Mouse (Mus musculus): ENCODE results near the gene Nrm. TPM values are rescaled to one million over a fixed set of nuclear protein-coding genes. Genes with fewer than 3 reads are reported as not detected.

The Nrm gene
- total RNA-seq, 2 experiments from 2014 or later: 2.1 to 4.1 TPM

- Histone ChIP-seq H3K27ac (peak overlapping the region; percentile 63), H3K4me3 (peak overlapping the region; percentile 87)
- no peak for TF ChIP-seq CTCF (IDR thresholded peaks at IDR 0.05)
- no peak for DNase-seq (ENCODE audit: extremely low spot score in 1 of 2, low spot score in 2 of 2)
- intact Hi-C loops (cut with DNase I): no loop called here
Measured at GRCm38 (mm10) chr17:35822564-35822963, 38.6 kb upstream of the Nrm start.

- intact Hi-C loops (cut with DNase I): no loop called here
- Histone ChIP-seq H3K4me3 (peak within 1 kb of the TSS; percentile 87), H3K27ac (peak within 1 kb of the TSS; percentile 92)
- TF ChIP-seq CTCF (IDR thresholded peaks at IDR 0.05): no peak
- DNase-seq (ENCODE audit: extremely low spot score in 1 of 2, low spot score in 2 of 2): peak; percentile 72 to 75
Measured at GRCm38 (mm10) chr17:35822964-35823937, 37.9 kb upstream of the Nrm start, which contains the start of gene Flot1. Gene Flot1, plus strand, starts transcription at chr17:35823230.

- no peak for DNase-seq (ENCODE audit: extremely low spot score in 1 of 2, low spot score in 2 of 2)
- no peak overlapping the region for H3K4me3 ChIP-seq
- H3K27ac ChIP-seq: no peak overlapping the region
- intact Hi-C loops (cut with DNase I): no loop called here
- TF ChIP-seq CTCF (IDR thresholded peaks at IDR 0.05): peak; percentile 14
Measured at GRCm38 (mm10) chr17:35824402-35824801, 36.7 kb upstream of the Nrm start.

GRCm38 (mm10) chr17:35825109-35825850, 35.8 kb upstream of the Nrm start:
- intact Hi-C loops (cut with DNase I): no loop called here
- Histone ChIP-seq H3K27ac (no peak overlapping the region), H3K4me3 (no peak overlapping the region)
- no peak for TF ChIP-seq CTCF (IDR thresholded peaks at IDR 0.05)
- no peak for DNase-seq (ENCODE audit: extremely low spot score in 1 of 2, low spot score in 2 of 2)

DNA sequence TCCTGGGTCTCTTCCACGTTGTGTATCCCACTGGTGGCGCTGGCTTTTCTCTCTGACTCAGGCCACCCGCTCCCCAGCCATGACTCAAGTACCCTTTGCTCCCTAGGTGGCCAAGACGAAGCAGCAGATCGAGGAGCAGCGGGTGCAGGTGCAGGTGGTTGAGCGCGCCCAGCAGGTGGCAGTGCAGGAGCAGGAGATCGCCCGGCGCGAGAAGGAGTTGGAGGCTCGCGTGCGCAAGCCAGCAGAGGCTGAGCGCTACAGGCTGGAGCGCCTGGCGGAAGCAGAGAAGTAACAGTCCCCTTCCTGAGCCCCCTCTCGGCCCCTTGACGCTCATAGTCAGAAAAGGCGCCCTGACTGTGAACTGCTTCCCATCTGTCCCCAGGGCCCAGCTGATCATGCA, 31.4 kb upstream of the Nrm start:
- peak; percentile 83 to 84 for DNase-seq (ENCODE audit: extremely low spot score in 1 of 2, low spot score in 2 of 2)

DNA sequence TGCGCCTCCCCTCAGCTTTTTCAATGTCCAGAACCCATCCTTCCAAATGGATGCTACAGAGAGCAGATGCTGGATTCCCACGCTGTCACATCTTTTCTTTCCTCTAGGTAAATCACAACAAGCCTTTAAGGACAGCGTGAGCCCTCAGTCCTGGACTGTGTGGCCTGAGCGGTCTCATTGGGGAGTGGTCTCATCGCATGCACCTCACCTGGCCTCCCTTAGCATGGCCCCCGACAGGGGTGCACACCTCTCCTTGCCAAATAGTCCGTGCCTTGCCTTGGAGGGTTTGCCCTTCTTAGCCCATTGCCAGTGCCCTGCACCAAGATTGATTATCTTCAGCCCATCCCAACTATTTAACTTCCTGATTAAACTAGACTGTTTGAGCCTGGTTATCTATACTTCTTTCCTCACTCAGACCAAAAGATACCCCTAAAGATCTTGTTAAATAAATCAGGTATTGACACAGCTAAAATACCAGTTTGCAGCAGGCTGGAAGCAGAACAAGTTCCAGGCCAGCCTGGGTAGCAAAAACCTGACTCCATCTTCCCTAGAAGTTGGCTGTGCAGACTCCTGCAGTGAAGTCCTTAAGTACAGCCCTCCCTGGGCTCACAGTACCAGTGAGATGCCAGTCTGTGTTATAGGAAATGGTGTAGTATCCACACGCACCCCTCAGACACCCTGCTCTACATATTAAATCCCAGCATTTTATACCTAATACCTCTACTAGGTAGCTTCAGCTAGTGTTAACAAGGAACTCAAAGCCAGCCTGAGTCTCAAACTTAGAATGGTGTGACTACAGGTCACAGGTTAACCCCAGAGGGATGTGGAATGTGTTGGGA, 28.5 kb upstream of the Nrm start:
- no peak overlapping the region for H3K4me3 ChIP-seq
- DNase-seq (ENCODE audit: extremely low spot score in 1 of 2, low spot score in 2 of 2): no peak
- H3K27ac ChIP-seq: no peak overlapping the region
- no peak for TF ChIP-seq CTCF (IDR thresholded peaks at IDR 0.05)
- intact Hi-C loops (cut with DNase I): no loop called here

More for the DNA sequence above, 31.4 kb upstream of the Nrm start:
- no peak overlapping the region for H3K27ac ChIP-seq
- TF ChIP-seq CTCF (IDR thresholded peaks at IDR 0.05): peak; percentile 88
- no peak overlapping the region for H3K4me3 ChIP-seq
- intact Hi-C loops (cut with DNase I): loop anchor here (1.0 kb wide), 1 partner anchor 44 kb away; no protein-coding TSS in a partner anchor

DNA sequence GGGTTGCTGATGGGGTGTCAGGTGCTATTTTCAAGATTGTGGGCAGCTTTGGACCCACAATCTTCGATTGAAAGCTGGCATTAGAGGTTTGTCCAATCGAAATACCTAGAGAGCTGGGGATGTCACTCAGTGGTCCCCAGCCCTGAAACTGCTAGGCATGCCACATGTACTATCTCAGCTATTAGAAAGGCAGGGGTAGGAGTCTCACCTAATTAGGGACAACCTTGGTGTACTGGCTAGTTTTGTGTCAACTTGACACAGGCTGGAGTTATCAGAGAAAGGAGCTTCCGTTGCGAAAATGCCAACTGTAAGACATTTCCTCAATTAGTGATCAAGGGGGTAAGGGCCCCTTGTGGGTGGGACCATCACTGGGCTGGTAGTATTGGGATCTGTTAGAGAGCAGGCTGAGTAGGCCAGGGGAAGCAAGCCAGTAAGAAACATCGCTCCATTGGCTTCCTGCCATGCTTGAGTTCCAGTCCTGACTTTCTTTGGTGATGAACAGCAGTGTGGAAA, 27.8 kb upstream of the Nrm start:
- Histone ChIP-seq H3K27ac (no peak overlapping the region), H3K4me3 (no peak overlapping the region)
- no peak for TF ChIP-seq CTCF (IDR thresholded peaks at IDR 0.05)
- intact Hi-C loops (cut with DNase I): no loop called here
- no peak for DNase-seq (ENCODE audit: extremely low spot score in 1 of 2, low spot score in 2 of 2)

DNA sequence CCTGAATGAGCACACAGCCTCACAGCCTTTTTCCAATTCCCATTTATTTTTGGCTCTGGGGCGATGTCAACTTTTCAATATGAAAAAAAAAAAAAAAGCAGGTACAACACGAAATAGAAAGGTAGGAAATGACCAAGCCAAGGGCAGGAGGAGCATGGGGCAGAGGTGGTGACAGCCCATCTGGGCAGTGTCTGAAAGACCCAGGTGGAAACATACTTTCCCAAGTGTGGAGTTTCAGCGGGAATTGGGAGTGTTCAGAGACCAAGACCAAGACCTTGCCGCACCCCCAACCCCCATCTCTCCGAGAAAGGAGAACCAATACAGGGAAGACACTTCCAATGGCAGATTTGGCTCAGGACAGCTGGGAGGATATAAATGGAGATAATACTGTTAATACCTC, 27.2 kb upstream of the Nrm start:
- no peak for DNase-seq (ENCODE audit: extremely low spot score in 1 of 2, low spot score in 2 of 2)
- H3K27ac ChIP-seq: no peak overlapping the region
- intact Hi-C loops (cut with DNase I): no loop called here
- no peak overlapping the region for H3K4me3 ChIP-seq
- TF ChIP-seq CTCF (IDR thresholded peaks at IDR 0.05): no peak

DNA sequence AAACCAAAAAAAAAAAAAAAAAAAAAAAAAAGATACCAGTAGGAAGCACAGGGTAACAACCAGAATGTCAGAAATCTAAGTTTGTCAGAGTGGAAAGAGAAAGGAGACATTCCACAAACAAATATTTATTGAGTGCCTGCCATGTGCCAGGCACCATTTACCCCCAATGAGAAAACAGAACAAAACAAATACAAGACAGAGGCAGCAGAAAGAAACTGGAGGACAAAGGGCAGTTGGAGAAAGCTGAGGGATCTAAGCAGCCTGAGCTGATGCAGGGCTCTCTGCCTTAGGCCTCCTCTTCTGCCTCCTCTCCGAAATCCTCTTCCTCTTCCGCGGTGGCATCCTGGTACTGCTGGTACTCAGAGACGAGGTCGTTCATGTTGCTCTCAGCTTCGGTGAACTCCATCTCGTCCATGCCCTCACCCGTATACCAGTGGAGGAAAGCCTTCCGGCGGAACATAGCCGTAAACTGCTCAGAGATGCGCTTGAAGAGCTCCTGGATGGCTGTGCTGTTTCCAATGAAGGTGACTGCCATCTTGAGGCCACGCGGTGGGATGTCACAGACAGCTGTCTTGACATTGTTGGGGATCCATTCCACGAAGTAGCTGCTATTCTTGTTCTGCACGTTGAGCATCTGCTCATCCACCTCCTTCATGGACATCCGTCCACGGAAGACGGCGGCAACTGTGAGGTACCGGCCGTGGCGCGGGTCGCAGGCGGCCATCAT, 26.3 kb upstream of the Nrm start:
- TF ChIP-seq CTCF (IDR thresholded peaks at IDR 0.05): peak; percentile 15
- peak in 1 of 2 experiments; percentile 45 for DNase-seq (ENCODE audit: extremely low spot score in 1 of 2, low spot score in 2 of 2)
- peak overlapping the region; percentile 2; the same call in 1 of the 2 replicates for H3K27ac ChIP-seq
- intact Hi-C loops (cut with DNase I): loop anchor here (5.0 kb wide), 1 partner anchor 82 kb away; the partner anchor contains the start of genes Mrps18b and Ppp1r10
- H3K4me3 ChIP-seq: peak overlapping the region; percentile 16; the same call in 1 of the 2 replicates

- peak in 1 of 2 experiments; percentile 36 for DNase-seq (ENCODE audit: extremely low spot score in 1 of 2, low spot score in 2 of 2)
- Histone ChIP-seq H3K4me3 (no peak overlapping the region; the same call in 1 of the 2 replicates), H3K27ac (peak overlapping the region; percentile 2; the same call in 1 of the 2 replicates)
- no peak for TF ChIP-seq CTCF (IDR thresholded peaks at IDR 0.05)
- intact Hi-C loops (cut with DNase I): loop anchor here (2.0 to 5.0 kb wide), 2 partner anchors 39 to 82 kb away; partner anchors contain the start of genes Mrps18b and Ppp1r10
Measured at GRCm38 (mm10) chr17:35835424-35836140, 25.5 kb upstream of the Nrm start.

All from left cerebral cortex, adult 2 months (tissue).